Mouse (Mus musculus) embryonic facial prominence, embryonic 10.5 days (tissue): Measurements from ENCODE around the gene Map2k5. TPM values are rescaled to one million over a fixed set of nuclear protein-coding genes. Genes with fewer than 3 reads are reported as not detected.

Experiments
- DNase-seq: peaks from one replicate; pipeline ENCODE4 v3.0.0-alpha.2; 2017; ENCODE audit warnings: low spot score
- H3K27ac ChIP-seq: fragments of 300-500 bp; sonication (generic); replicated peaks from 2 replicates; pipeline ENCODE4 v1.5.1; 2016; ENCODE audit warnings: mild to moderate bottlenecking
- H3K27me3 ChIP-seq: fragments of 300-500 bp; sonication (generic); replicated peaks from 2 replicates; pipeline ENCODE4 v1.6.1; 2016; ENCODE audit warnings: low read depth, mild to moderate bottlenecking; ENCODE audit not compliant: poor library complexity, severe bottlenecking
- H3K36me3 ChIP-seq: fragments of 300-500 bp; sonication (generic); replicated peaks from 2 replicates; pipeline ENCODE4 v1.6.1; 2016; ENCODE audit warnings: mild to moderate bottlenecking, moderate library complexity
- H3K4me1 ChIP-seq: fragments of 300-500 bp; sonication (generic); 2 replicates; pipeline ENCODE4 v1.6.1; 2016
- H3K4me3 ChIP-seq: fragments of 300-500 bp; sonication (generic); 2 replicates; pipeline ENCODE4 v1.5.1; 2016; ENCODE audit warnings: mild to moderate bottlenecking, moderate library complexity
- H3K9me3 ChIP-seq: fragments of 300-500 bp; sonication (generic); 2 replicates; pipeline ENCODE4 v1.6.1; 2016; ENCODE audit warnings: mild to moderate bottlenecking
- WGBS: fragments of 180-500 bp; shearing (Covaris S2); methylation state at CpG from one replicate; pipeline ENCODE4 v1.1.7; 2016; 5-methylcytosine and 5-hydroxymethylcytosine counted together
- polyA plus RNA-seq: library from polyadenylated mRNA; unstranded; fragments of >200 nt; fragmentation: Nextera tagmentation; extraction: Ambion mirVana; gene quantifications from 2 replicates; pipeline ENCODE4 v1.2.1, GENCODE M21; 2016

The Map2k5 gene
- polyA plus RNA-seq, 1 experiment from 2014 or later = 37.7 TPM

GRCm38 (mm10) chr9:63372541-63372940, 5.2 kb downstream of the Map2k5 start:
- Histone ChIP-seq H3K27ac (no peak overlapping the region), H3K27me3 (no peaks in the 10 kb centered on the region), H3K4me1 (peaks cover 31% of the 10 kb centered on the region), H3K9me3 (no peaks in the 10 kb centered on the region), H3K4me3 (no peak overlapping the region), H3K36me3 (peaks cover 72% of the 10 kb centered on the region)
- DNase-seq = no peak
- WGBS = 74% methylated on average over 8 of the region's 8 CpGs

DNA sequence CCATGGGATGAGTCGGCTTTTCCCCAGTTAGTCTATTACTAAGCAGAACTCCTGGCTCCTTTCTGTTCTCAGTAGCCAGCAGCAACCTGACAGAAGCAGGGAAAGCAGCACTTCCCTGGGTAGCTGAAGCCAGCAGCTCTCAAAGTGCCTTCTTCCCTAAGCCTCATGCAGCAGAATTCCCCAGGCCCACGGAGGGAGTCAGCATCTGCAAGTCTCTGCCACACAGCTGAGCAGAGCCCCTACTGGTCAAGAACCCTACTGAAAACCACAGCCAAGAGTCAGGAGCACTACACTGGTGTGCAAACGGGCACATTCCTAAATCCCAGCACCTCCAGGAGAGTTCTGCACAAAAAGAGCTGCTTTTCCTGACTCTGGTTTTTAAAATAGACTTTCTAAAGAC, 17.3 kb downstream of the Map2k5 start:
- Histone ChIP-seq H3K4me3 (no peak overlapping the region), H3K27ac (no peak overlapping the region)
- WGBS = 50% methylated on average over 3 of the region's 3 CpGs

DNA sequence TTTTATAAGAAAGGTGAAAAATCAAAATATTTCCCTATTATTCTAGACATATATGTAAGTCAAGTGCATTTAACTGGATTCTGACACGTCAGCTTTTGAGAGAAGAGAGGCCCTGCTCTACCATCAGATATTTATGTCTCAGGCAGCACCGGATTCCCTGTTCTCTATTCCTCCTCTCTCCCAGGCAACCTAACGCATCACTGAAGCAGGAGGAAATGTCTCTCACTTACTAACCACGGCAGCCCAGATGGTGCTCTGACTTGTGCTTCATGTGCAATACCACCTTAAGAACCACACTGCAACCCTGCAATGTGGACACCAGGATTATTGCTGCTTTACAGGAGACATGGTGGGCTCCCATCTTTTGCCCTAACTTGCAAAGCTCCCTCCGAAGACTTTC, 18.7 kb downstream of the Map2k5 start:
- no peak overlapping the region for H3K4me3 ChIP-seq
- H3K27me3 ChIP-seq = no peaks in the 10 kb centered on the region
- 94% methylated on average over 5 of the region's 5 CpGs for WGBS
- H3K27ac ChIP-seq = no peak overlapping the region
- no peaks in the 10 kb centered on the region for H3K4me1 ChIP-seq
- no peak for DNase-seq
- no peaks in the 10 kb centered on the region for H3K9me3 ChIP-seq
- H3K36me3 ChIP-seq = peaks cover 57% of the 10 kb centered on the region

More for the DNA sequence above, 17.3 kb downstream of the Map2k5 start:
- Histone ChIP-seq H3K27me3 (no peaks in the 10 kb centered on the region), H3K36me3 (peaks cover 51% of the 10 kb centered on the region), H3K9me3 (no peaks in the 10 kb centered on the region), H3K4me1 (no peaks in the 10 kb centered on the region)
- DNase-seq = no peak

DNA sequence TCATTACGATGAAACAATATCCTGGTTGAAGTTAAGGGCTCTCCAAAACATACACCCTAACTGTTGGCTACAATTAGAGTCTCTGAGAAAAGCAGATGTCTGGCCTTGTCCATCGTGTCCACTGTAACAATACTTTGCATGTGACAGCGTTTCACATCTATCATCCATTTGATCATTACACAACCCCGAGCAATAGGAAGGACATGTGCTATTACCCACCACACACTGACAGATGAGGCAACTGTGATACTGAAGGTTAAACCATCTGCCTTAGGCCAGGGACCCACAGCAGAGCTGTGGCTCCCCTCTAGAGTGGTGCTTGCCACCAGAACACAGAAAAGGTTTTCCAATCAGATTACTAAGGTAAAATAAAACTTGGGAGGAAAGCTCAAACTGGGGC, 21.0 kb downstream of the Map2k5 start:
- no peak overlapping the region for H3K27ac ChIP-seq
- no peaks in the 10 kb centered on the region for H3K27me3 ChIP-seq
- 93% methylated on average over 4 of the region's 4 CpGs for WGBS
- no peak for DNase-seq
- H3K36me3 ChIP-seq = peaks cover 46% of the 10 kb centered on the region
- no peak overlapping the region for H3K4me3 ChIP-seq
- no peaks in the 10 kb centered on the region for H3K9me3 ChIP-seq
- H3K4me1 ChIP-seq = no peaks in the 10 kb centered on the region

DNA sequence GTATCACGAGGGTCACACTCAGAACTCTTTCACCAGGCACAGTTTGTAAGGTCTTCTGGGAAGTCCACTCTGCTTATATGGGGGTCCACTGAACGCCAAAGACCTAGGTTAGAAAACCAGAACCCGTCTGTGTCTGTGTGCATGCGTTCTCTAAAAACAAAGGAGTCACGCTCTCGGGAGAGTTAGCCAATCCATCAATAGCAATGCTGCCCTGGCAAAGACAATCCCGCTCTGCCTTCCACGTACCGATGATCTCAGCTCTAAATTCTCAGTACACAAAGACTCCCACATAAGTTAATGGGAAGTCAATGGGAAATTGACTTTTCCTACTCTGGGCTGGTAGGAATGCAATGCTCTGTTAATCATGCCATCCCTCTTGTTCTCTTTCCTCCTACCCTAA, 21.4 kb downstream of the Map2k5 start:
- DNase-seq = no peak
- Histone ChIP-seq H3K27me3 (no peaks in the 10 kb centered on the region), H3K4me1 (0 out of 2 replicates have a peak, but pooled peaks cover 2% of the 10 kb centered on the region), H3K9me3 (no peaks in the 10 kb centered on the region), H3K36me3 (peaks cover 44% of the 10 kb centered on the region), H3K4me3 (no peak overlapping the region), H3K27ac (no peak overlapping the region)
- WGBS = 93% methylated on average over 9 of the region's 9 CpGs

GRCm38 (mm10) chr9:63354168-63354567, 23.5 kb downstream of the Map2k5 start:
- Histone ChIP-seq H3K4me1 (peaks cover 7% of the 10 kb centered on the region; the same call in 1 of the 2 replicates), H3K27ac (no peak overlapping the region), H3K4me3 (no peak overlapping the region), H3K36me3 (peaks cover 47% of the 10 kb centered on the region), H3K27me3 (no peaks in the 10 kb centered on the region), H3K9me3 (no peaks in the 10 kb centered on the region)
- DNase-seq = no peak
- WGBS = 88% methylated on average over 4 of the region's 4 CpGs

DNA sequence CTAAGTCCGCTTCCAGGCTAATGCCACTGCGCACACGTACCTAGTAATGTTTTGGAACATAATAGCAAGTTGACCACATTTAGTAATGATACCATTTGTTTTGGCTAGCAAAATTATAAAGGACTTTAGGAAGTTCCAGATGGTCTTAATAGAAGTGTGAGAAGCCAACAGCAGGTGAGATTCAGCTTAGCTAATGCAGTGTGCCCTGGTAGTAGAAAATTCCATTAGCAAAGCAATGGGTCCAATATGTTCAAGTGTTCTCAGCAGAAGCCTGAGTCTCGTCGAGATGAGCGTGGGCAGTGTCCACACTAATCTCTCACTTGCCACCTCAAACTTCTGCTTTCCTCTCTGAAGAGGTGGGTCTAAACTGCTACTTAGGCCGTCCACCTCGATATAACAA, 27.7 kb downstream of the Map2k5 start:
- WGBS = 89% methylated on average over 8 of the region's 8 CpGs
- DNase-seq = no peak

DNA sequence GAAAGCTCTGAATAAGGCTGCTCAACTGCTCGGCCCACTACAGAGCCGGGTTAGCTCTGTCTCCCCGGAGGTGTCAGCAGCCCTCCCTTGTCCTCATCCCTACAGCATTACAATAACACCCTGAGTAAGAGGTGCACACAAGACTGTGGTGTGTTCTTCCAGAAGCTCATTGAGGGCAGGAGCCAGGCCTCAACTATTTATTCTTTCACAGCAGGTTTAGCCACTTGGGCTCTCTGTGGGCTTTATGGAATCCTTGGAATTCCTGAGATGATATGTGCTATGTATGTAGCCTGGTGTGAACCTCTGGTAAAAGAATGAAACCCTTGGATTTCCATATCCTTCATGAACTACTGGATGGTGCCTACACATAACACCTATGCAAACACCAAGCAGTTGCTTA, 28.5 kb downstream of the Map2k5 start:
- WGBS = 79% methylated on average over 3 of the region's 3 CpGs
- no peak for DNase-seq

More for the DNA sequence above, 27.7 kb downstream of the Map2k5 start:
- Histone ChIP-seq H3K9me3 (no peaks in the 10 kb centered on the region), H3K36me3 (peaks cover 15% of the 10 kb centered on the region), H3K27ac (no peak overlapping the region), H3K4me1 (peaks cover 7% of the 10 kb centered on the region; the same call in 1 of the 2 replicates), H3K27me3 (no peaks in the 10 kb centered on the region), H3K4me3 (no peak overlapping the region)

GRCm38 (mm10) chr9:63348146-63348545, 29.6 kb downstream of the Map2k5 start:
- no peak for DNase-seq
- Histone ChIP-seq H3K36me3 (0 out of 2 replicates have a peak, but pooled peaks cover 4% of the 10 kb centered on the region), H3K4me1 (peaks cover 7% of the 10 kb centered on the region; the same call in 1 of the 2 replicates), H3K27ac (no peak overlapping the region), H3K27me3 (no peaks in the 10 kb centered on the region), H3K4me3 (no peak overlapping the region), H3K9me3 (no peaks in the 10 kb centered on the region)
- WGBS = 74% methylated on average over 1 of the region's 1 CpGs

More for the DNA sequence above, 28.5 kb downstream of the Map2k5 start:
- Histone ChIP-seq H3K9me3 (no peaks in the 10 kb centered on the region), H3K27me3 (no peaks in the 10 kb centered on the region), H3K4me3 (no peak overlapping the region), H3K36me3 (peaks cover 9% of the 10 kb centered on the region), H3K27ac (no peak overlapping the region), H3K4me1 (peaks cover 7% of the 10 kb centered on the region; the same call in 1 of the 2 replicates)

GRCm38 (mm10) chr9:63346029-63346428, 31.7 kb downstream of the Map2k5 start:
- DNase-seq = no peak

GRCm38 (mm10) chr9:63341761-63342160, 35.9 kb downstream of the Map2k5 start:
- Histone ChIP-seq H3K9me3 (no peaks in the 10 kb centered on the region), H3K36me3 (peaks cover 24% of the 10 kb centered on the region), H3K27ac (no peak overlapping the region), H3K27me3 (no peaks in the 10 kb centered on the region), H3K4me1 (peaks cover 20% of the 10 kb centered on the region), H3K4me3 (no peak overlapping the region)
- 78% methylated on average over 3 of the region's 3 CpGs for WGBS
- no peak for DNase-seq

More at GRCm38 (mm10) chr9:63346029-63346428, 31.7 kb downstream of the Map2k5 start:
- H3K9me3 ChIP-seq = no peaks in the 10 kb centered on the region
- H3K36me3 ChIP-seq = peaks cover 14% of the 10 kb centered on the region; the same call in 1 of the 2 replicates
- H3K27me3 ChIP-seq = no peaks in the 10 kb centered on the region
- 89% methylated on average over 6 of the region's 6 CpGs for WGBS
- no peak overlapping the region for H3K27ac ChIP-seq
- H3K4me1 ChIP-seq = peaks cover 3% of the 10 kb centered on the region; the same call in 1 of the 2 replicates
- H3K4me3 ChIP-seq = no peak overlapping the region

DNA sequence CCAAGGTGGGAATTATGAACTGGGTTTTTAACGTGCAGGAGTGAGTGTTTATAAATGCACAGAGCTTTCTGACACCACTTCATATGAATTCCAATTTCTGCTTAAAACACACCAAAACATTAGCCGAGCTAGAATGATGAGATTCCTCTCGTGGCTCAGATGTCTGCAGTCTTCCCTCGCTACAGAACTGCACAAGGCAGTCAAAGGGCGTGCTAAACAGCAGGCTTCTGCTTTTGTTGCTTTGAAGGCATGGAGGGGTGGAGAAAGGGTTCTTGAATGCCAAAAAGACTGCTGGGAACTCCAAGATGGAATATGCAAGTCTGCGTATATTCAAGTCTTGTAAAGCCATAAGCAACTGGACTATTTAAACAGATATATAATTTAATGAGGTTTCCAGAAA, 38.4 kb downstream of the Map2k5 start:
- Histone ChIP-seq H3K27ac (no peak overlapping the region), H3K4me1 (peaks cover 20% of the 10 kb centered on the region), H3K27me3 (no peaks in the 10 kb centered on the region), H3K9me3 (no peaks in the 10 kb centered on the region), H3K4me3 (no peak overlapping the region), H3K36me3 (peaks cover 46% of the 10 kb centered on the region)
- no peak for DNase-seq
- 49% methylated on average over 6 of the region's 6 CpGs for WGBS

DNA sequence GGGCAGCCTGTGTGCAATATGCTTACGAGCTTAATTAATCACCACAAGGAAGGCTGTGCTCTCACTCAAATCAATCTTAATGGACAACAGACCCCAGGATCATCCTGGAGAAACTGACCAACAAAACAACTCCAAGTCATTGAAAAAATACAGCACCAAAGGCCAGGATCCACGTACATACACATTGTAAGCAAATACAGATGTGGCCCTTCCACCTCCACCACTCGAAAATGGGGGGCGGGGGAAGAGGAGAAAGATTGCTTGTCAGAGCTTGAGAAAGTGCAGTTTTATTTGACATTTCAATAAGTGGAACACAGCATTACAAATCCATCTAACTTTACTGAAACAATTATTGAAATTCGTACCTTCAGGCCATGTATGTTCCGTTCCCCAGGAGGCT, 39.0 kb downstream of the Map2k5 start:
- Histone ChIP-seq H3K4me1 (peaks cover 20% of the 10 kb centered on the region), H3K36me3 (peaks cover 52% of the 10 kb centered on the region), H3K27me3 (no peaks in the 10 kb centered on the region), H3K27ac (no peak overlapping the region), H3K4me3 (no peak overlapping the region), H3K9me3 (no peaks in the 10 kb centered on the region)
- peak; percentile 53 for DNase-seq
- 49% methylated on average over 6 of the region's 6 CpGs for WGBS
